ENCODE assay signal across 8 mouse cellular contexts in genomic region chr4:133369553-133370297, GRCm38 (mm10). TPM values are rescaled to one million over a fixed set of nuclear protein-coding genes. Genes with fewer than 3 reads are reported as not detected.
DNase-seq lines count a peak whose midpoint lies in the region; ATAC-seq lines count a peak whose summit lies in the region.

TSS of gene Slc9a1 (plus strand) at chr4:133369706.

- peak within 1 kb of the TSS; percentile 90 for H3K9ac ChIP-seq in intestine, embryonic 14.5 days (ENCODE audit: low read length)

- no peaks in the 10 kb centered on the region for H3K36me3 ChIP-seq in intestine, embryonic 14.5 days (ENCODE audit: control insufficient read depth, insufficient read depth, low read length)

- H3K9me3 ChIP-seq in intestine, embryonic 14.5 days (ENCODE audit: control insufficient read depth, low read length) = no peaks in the 10 kb centered on the region

- H3K27ac ChIP-seq in intestine, embryonic 14.5 days (ENCODE audit: low read depth) = peak within 1 kb of the TSS; percentile 75; the same call in 1 of the 2 replicates

- peak within 1 kb of the TSS; percentile 54 for H3K4me2 ChIP-seq in intestine, embryonic 14.5 days (ENCODE audit: low read length)

- DNase-seq in adrenal gland, adult (ENCODE audit: inconsistent age in 2 of 2, low spot score in 1 of 2) = peak; percentile 95 to 99
- DNase-seq in embryo, embryonic 10.5 days (ENCODE audit: low spot score) = peak; percentile 93
- peak; percentile 91 for DNase-seq in gastrocnemius, postnatal 25 days
- DNase-seq in intestine, embryonic 14.5 days (ENCODE audit: low spot score) = peak; percentile 97
- DNase-seq in left cerebral cortex, postnatal 14 days (ENCODE audit: low spot score in 2 of 2) = peak; percentile 95 to 97
- DNase-seq in mesoderm, embryonic 11.5 days (ENCODE audit: low read depth, low spot score) = peak; percentile 95
- peak; percentile 89 to 91 for DNase-seq in right cerebral cortex, postnatal 36 days (ENCODE audit: low spot score in 2 of 2)
- DNase-seq in yolk sac, embryonic 10.5 days (ENCODE audit: low spot score) = peak; percentile 88

- no peaks in the 10 kb centered on the region for H3K27me3 ChIP-seq in intestine, embryonic 14.5 days (replicated peaks; ENCODE audit: control insufficient read depth, insufficient read depth, low read length)

- peak; percentile 94 for ATAC-seq in intestine, embryonic 14.5 days (replicated peaks; ENCODE audit: low FRiP score, low TSS enrichment, low read depth)

- under 1% methylated on average over 39 of the region's 40 CpGs for WGBS in intestine, embryonic 14.5 days

- intact Hi-C loops in left cerebral cortex, postnatal 14 days (cut with DNase I) = no loop called here

- H3K4me3 ChIP-seq in intestine, embryonic 14.5 days (ENCODE audit: low read depth, low read length) = peak within 1 kb of the TSS; percentile 79

- H3K4me1 ChIP-seq in intestine, embryonic 14.5 days (replicated peaks; ENCODE audit: control insufficient read depth, insufficient read depth, low read length) = peaks cover 40% of the 10 kb centered on the region

RNA-seq across cellular contexts. Expression of gene Slc9a1, which starts in this region (rescaled TPM):
- 1 to 10 TPM; 8.0 to 9.1 TPM for total RNA-seq in gastrocnemius, postnatal 25 days (2021)
- 11.0 and 11.6 TPM in 2 replicates for polyA plus RNA-seq in intestine, embryonic 14.5 days (2014; fragmentation: Nextera tagmentation; extraction: Ambion mirVana)
- total RNA-seq in left cerebral cortex, postnatal 14 days (2021) = 10 to 100 TPM; 41.5 to 46.7 TPM

Comparison
In these comparisons a context has a peak if more than half of its experiments do, and no peak if none do; other contexts are left out.
1. Peak in every context shown above with its lines: DNase-seq, ATAC-seq, H3K4me3 ChIP-seq and H3K27ac ChIP-seq.
2. RNA of gene Slc9a1 (total RNA-seq): 41.5 to 46.7 TPM in left cerebral cortex, postnatal 14 days; 8.0 to 9.1 TPM in gastrocnemius, postnatal 25 days; every median in the first group is over 4 times any median in the second.